In the genomic region with DNA sequence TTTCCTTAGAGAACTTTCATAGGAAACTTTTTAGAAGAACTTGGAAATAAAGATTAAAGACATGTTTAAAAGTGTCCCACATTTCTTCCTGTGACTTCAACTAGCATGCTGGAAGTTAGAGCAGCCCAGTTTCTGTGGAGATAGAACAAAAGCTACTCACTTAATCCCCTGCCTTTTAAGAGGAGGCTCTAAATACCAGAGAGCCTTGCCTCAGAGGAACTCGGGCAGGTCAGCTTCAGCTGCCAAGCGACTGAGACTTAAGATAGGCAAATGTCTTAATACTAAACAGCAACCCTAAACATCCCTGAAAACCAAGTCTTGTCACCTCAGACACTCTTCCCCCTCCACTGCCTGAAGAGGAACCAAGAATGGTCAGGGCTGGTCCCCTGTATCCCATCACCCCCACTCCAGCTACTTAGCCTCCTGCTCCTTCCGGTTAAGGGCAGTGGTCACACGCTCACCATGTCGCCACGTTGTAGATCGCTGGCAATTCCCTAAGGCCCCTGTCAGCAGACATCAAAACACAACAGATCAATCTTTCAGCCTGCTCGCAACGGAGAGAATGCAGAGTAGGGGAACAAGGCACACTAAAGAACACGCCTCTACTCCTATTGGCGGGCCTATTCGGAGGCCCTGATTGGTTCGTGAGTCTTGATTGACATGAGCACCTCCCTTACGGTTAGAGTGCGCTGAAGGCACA, we compare ENCODE assay signal across 8 mouse cellular contexts. TPM values are rescaled to one million over a fixed set of nuclear protein-coding genes. Genes with fewer than 3 reads are reported as not detected.
DNase-seq lines count a peak whose midpoint lies in the region; ATAC-seq and TF ChIP-seq lines count a peak whose summit lies in the region.
"Not testable (repeated sequence)": the region's sequence is repeated elsewhere in the genome, so short reads cannot be mapped to it uniquely, and the experiment has no call there.

TSS of gene 6720489N17Rik (minus strand) at position 606 of the 700 bp plus-strand sequence.

- peak within 1 kb of the TSS; percentile 48 for H3K4me3 ChIP-seq in forebrain, embryonic 13.5 days
- peak within 1 kb of the TSS; percentile 45 for H3K4me3 ChIP-seq in heart, postnatal 0 days (ENCODE audit: low read depth, low read length)
- H3K4me3 ChIP-seq in liver, embryonic 15.5 days (replicated peaks): peak within 1 kb of the TSS; percentile 59
- H3K4me3 ChIP-seq in neural tube, embryonic 11.5 days (ENCODE audit: low read depth, low read length): peak within 1 kb of the TSS; percentile 41
- peak within 1 kb of the TSS; percentile 59 for H3K4me3 ChIP-seq in stomach, embryonic 16.5 days (replicated peaks; ENCODE audit: low read length)

- not testable (repeated sequence) for H3K27ac ChIP-seq in forebrain, embryonic 13.5 days; heart, postnatal 0 days (ENCODE audit: low read depth); liver, embryonic 15.5 days (replicated peaks); neural tube, embryonic 11.5 days (ENCODE audit: low read depth, low read length); stomach, embryonic 16.5 days (ENCODE audit: low read length)

- H3K4me1 ChIP-seq in forebrain, embryonic 13.5 days; heart, postnatal 0 days (ENCODE audit: control insufficient read depth, insufficient read depth); liver, embryonic 15.5 days (replicated peaks); neural tube, embryonic 11.5 days (ENCODE audit: control insufficient read depth, insufficient read depth, low read length); stomach, embryonic 16.5 days (ENCODE audit: control insufficient read depth, insufficient read depth, low read length): not testable (repeated sequence)

- ATAC-seq in forebrain, embryonic 13.5 days: peak; percentile 100
- peak; percentile 98 for ATAC-seq in heart, postnatal 0 days (ENCODE audit: insufficient read depth, low read depth)
- ATAC-seq in liver, embryonic 15.5 days (ENCODE audit: insufficient read depth): peak; percentile 100
- ATAC-seq in neural tube, embryonic 11.5 days (ENCODE audit: insufficient read depth, low FRiP score, low TSS enrichment): peak; percentile 100
- peak; percentile 100 for ATAC-seq in stomach, embryonic 16.5 days (ENCODE audit: insufficient read depth, low FRiP score)

- not testable (repeated sequence) for H3K9me3 ChIP-seq in forebrain, embryonic 13.5 days (replicated peaks); heart, postnatal 0 days (replicated peaks; ENCODE audit: control insufficient read depth, low read length); liver, embryonic 15.5 days (replicated peaks); neural tube, embryonic 11.5 days (ENCODE audit: control insufficient read depth, low read length); stomach, embryonic 16.5 days (replicated peaks; ENCODE audit: control insufficient read depth, low read length)

- H3K27me3 ChIP-seq in forebrain, embryonic 13.5 days; heart, postnatal 0 days (ENCODE audit: control insufficient read depth, insufficient read depth, low read length); liver, embryonic 15.5 days; neural tube, embryonic 11.5 days (ENCODE audit: control insufficient read depth, insufficient read depth, low read length); stomach, embryonic 16.5 days (ENCODE audit: control insufficient read depth, insufficient read depth, low read length): not testable (repeated sequence)

- peak; percentile 84 for DNase-seq in ES-CJ7 (ENCODE audit: low read depth, low spot score)
- peak; percentile 45 for DNase-seq in cerebellum, adult 11 months
- DNase-seq in heart, postnatal 0 days (ENCODE audit: low spot score): peak; percentile 83
- DNase-seq in kidney, postnatal 36 days: peak; percentile 82 to 84
- peak; percentile 85 for DNase-seq in neural tube, embryonic 11.5 days (ENCODE audit: low spot score)

- TF ChIP-seq EP300 in heart, postnatal 0 days (IDR thresholded peaks at IDR 0.05; ENCODE audit: low read depth): not testable (repeated sequence)

- WGBS in forebrain, embryonic 13.5 days: under 1% methylated on average over 15 of the region's 15 CpGs
- WGBS in heart, postnatal 0 days: under 1% methylated on average over 15 of the region's 15 CpGs
- under 1% methylated on average over 15 of the region's 15 CpGs for WGBS in liver, embryonic 15.5 days (ENCODE audit: insufficient replicate concordance)
- 1% methylated on average over 15 of the region's 15 CpGs for WGBS in neural tube, embryonic 11.5 days
- WGBS in stomach, embryonic 16.5 days: 1% methylated on average over 15 of the region's 15 CpGs

- H3K4me2 ChIP-seq in forebrain, embryonic 13.5 days: peak within 1 kb of the TSS; percentile 58
- H3K4me2 ChIP-seq in heart, postnatal 0 days (ENCODE audit: low read depth, low read length): peak within 1 kb of the TSS; percentile 55
- H3K4me2 ChIP-seq in liver, embryonic 15.5 days: peak within 1 kb of the TSS; percentile 73
- peak within 1 kb of the TSS; percentile 42 for H3K4me2 ChIP-seq in neural tube, embryonic 11.5 days (ENCODE audit: low read depth)
- H3K4me2 ChIP-seq in stomach, embryonic 16.5 days (ENCODE audit: low read depth, low read length): peak within 1 kb of the TSS; percentile 57

- H3K9ac ChIP-seq in forebrain, embryonic 13.5 days: peak within 1 kb of the TSS; percentile 60
- peak within 1 kb of the TSS; percentile 49; the same call in 1 of the 2 replicates for H3K9ac ChIP-seq in heart, postnatal 0 days (replicated peaks; ENCODE audit: low read depth, low read length)
- H3K9ac ChIP-seq in liver, embryonic 15.5 days: peak within 1 kb of the TSS; percentile 45
- H3K9ac ChIP-seq in neural tube, embryonic 11.5 days (ENCODE audit: low read length): peak within 1 kb of the TSS; percentile 53
- peak within 1 kb of the TSS; percentile 78 for H3K9ac ChIP-seq in stomach, embryonic 16.5 days (ENCODE audit: low read length)

- TF ChIP-seq CTCF in heart, postnatal 0 days (IDR thresholded peaks at IDR 0.05; ENCODE audit: low read depth): not testable (repeated sequence)

- H3K36me3 ChIP-seq in forebrain, embryonic 13.5 days (ENCODE audit: poor library complexity, severe bottlenecking); heart, postnatal 0 days (replicated peaks; ENCODE audit: control insufficient read depth, insufficient read depth, low read length); liver, embryonic 15.5 days (replicated peaks); neural tube, embryonic 11.5 days (ENCODE audit: control insufficient read depth, insufficient read depth, low read length); stomach, embryonic 16.5 days (ENCODE audit: control insufficient read depth, insufficient read depth, low read length): not testable (repeated sequence)

RNA-seq across cellular contexts. Expression of gene 6720489N17Rik, which starts in this region (rescaled TPM):
- 11.9 and 13.4 TPM in 2 replicates for polyA plus RNA-seq in forebrain, embryonic 13.5 days (2015; fragmentation: Nextera tagmentation; extraction: Ambion mirVana)
- 3.3 and 3.6 TPM in 2 replicates for total RNA-seq in heart, postnatal 0 days (2014; rRNA removed; ENCODE audit: low replicate concordance)
- polyA plus RNA-seq in heart, postnatal 0 days (2015; fragmentation: Nextera tagmentation; extraction: Ambion mirVana): 4.1 and 4.9 TPM in 2 replicates
- 1.7 and 2.2 TPM in 2 replicates for polyA plus RNA-seq in liver, embryonic 15.5 days (2015; fragmentation: Nextera tagmentation; extraction: Ambion mirVana)
- 14.4 and 16.8 TPM in 2 replicates for polyA plus RNA-seq in neural tube, embryonic 11.5 days (2014; fragmentation: Nextera tagmentation; extraction: Ambion mirVana)
- polyA plus RNA-seq in stomach, embryonic 16.5 days (2015; fragmentation: Nextera tagmentation; extraction: Ambion mirVana): 10.1 and 10.3 TPM in 2 replicates
